Mouse (Mus musculus) erythroblast, embryonic 14.5 days (primary cell): Measurements from ENCODE around the gene Plin5.

Experiments used
- GATA1 ChIP-seq: IDR thresholded peaks from 2 replicates; pipeline ENCODE4 v1.6.1; 2012; ENCODE audit warnings: low read length, inconsistent platforms, mixed read lengths
- TAL1 ChIP-seq: IDR thresholded peaks from 3 replicates; pipeline ENCODE4 v1.6.1; 2012; ENCODE audit warnings: low read length, inconsistent platforms, mixed read lengths

DNA sequence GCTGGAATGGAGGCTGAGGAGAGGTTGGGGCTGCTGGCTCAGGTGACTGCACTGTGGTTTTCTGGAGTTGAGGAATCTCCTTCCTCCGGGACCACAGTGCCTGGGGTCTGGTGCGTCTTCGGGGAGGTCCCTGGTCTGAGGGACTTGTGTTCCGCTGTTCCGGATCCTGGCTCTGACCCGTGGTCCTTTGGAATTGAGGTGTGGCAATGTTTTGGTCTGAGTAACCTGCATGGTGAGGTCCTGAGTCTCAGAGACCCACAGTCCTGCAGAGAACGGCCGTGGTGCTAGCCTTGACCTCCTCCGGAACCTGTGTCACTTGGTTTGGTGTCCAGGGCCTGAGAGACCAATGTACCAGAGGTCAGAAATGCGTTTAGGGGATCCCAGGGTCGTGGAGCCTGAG lies 37.5 kb downstream of the Plin5 start:
- TF ChIP-seq GATA1 (no peak), TAL1 (no peak)
